In genomic region chr3:56079015-56079612, GRCm38 (mm10) we compare ENCODE assay signal across 11 mouse cellular contexts.
A peak's percentile ranks its signal among the peaks of the same experiment; 100 is the strongest.
DNase-seq lines count a peak whose midpoint lies in the region; ATAC-seq lines count a peak whose summit lies in the region.
"Had no signal": no experiment of that assay in that cellular context is flagged by ENCODE, and none has a peak within 500 bp of the region (broad histone marks: within the 10 kb centered on the region; RNA-seq: fewer than 3 reads in every experiment).

No protein-coding gene starts in this region.

- H3K4me1 ChIP-seq in neural tube, embryonic 14.5 days (ENCODE audit: control insufficient read depth, insufficient read depth, low read length): no peaks in the 10 kb centered on the region
- no peaks in the 10 kb centered on the region for H3K4me1 ChIP-seq in neural tube, embryonic 15.5 days
- H3K4me1 ChIP-seq: limb, embryonic 12.5 days had no signal

- no peak overlapping the region for H3K4me3 ChIP-seq in neural tube, embryonic 14.5 days (ENCODE audit: low read depth, low read length)
- H3K4me3 ChIP-seq in neural tube, embryonic 15.5 days (replicated peaks): no peak overlapping the region
- H3K4me3 ChIP-seq: limb, embryonic 12.5 days; myocyte had no signal

- DNase-seq in cerebellum, adult 11 months: peak; percentile 12
- no peak for DNase-seq in cerebellum, adult 8-10 months
- peak; percentile 36 for DNase-seq in kidney, adult 9 months
- no peak for DNase-seq in kidney, postnatal 25 days
- peak; percentile 18 for DNase-seq in telencephalon, adult 2 months (ENCODE audit: low read depth, low spot score)
- DNase-seq in thymus, postnatal 10 days (ENCODE audit: low spot score in 2 of 2): no peak
- DNase-seq: spleen, adult 18-20 months had no signal

- H3K27ac ChIP-seq in neural tube, embryonic 14.5 days (ENCODE audit: low read depth, low read length): no peak overlapping the region
- H3K27ac ChIP-seq in neural tube, embryonic 15.5 days (replicated peaks): no peak overlapping the region
- H3K27ac ChIP-seq: limb, embryonic 12.5 days had no signal

- H3K9ac ChIP-seq in neural tube, embryonic 14.5 days (replicated peaks; ENCODE audit: low read depth, low read length): no peak overlapping the region
- H3K9ac ChIP-seq in neural tube, embryonic 15.5 days (replicated peaks): no peak overlapping the region
- H3K9ac ChIP-seq: limb, embryonic 12.5 days had no signal

- H3K27me3 ChIP-seq in neural tube, embryonic 14.5 days (ENCODE audit: control insufficient read depth, insufficient read depth, low read length): no peaks in the 10 kb centered on the region
- H3K27me3 ChIP-seq in neural tube, embryonic 15.5 days (replicated peaks): no peaks in the 10 kb centered on the region
- H3K27me3 ChIP-seq: limb, embryonic 12.5 days had no signal

- 0 out of 2 replicates have a peak, but pooled peaks cover 2% of the 10 kb centered on the region for H3K36me3 ChIP-seq in neural tube, embryonic 14.5 days (ENCODE audit: control insufficient read depth, insufficient read depth, low read length)
- peaks cover 5% of the 10 kb centered on the region; the same call in 1 of the 2 replicates for H3K36me3 ChIP-seq in neural tube, embryonic 15.5 days

- no peaks in the 10 kb centered on the region for H3K9me3 ChIP-seq in neural tube, embryonic 14.5 days (ENCODE audit: control insufficient read depth, low read length)
- no peaks in the 10 kb centered on the region for H3K9me3 ChIP-seq in neural tube, embryonic 15.5 days (replicated peaks)
- H3K9me3 ChIP-seq: limb, embryonic 12.5 days had no signal

- WGBS in neural tube, embryonic 14.5 days: 86% methylated on average over 1 of the region's 1 CpGs
- 86% methylated on average over 1 of the region's 1 CpGs for WGBS in neural tube, embryonic 15.5 days

- H3K4me2 ChIP-seq in neural tube, embryonic 14.5 days (ENCODE audit: low read depth, low read length): no peak overlapping the region
- no peak overlapping the region for H3K4me2 ChIP-seq in neural tube, embryonic 15.5 days
- H3K4me2 ChIP-seq: limb, embryonic 12.5 days had no signal

- peak; percentile 56; the same call in 1 of the 2 replicates for ATAC-seq in neural tube, embryonic 14.5 days (ENCODE audit: low read depth)
- no peak for ATAC-seq in neural tube, embryonic 15.5 days (ENCODE audit: low FRiP score)

Comparison
In these comparisons a context has a peak if more than half of its experiments do, and no peak if none do; other contexts are left out.
1. DNase-seq: peak in cerebellum, adult 11 months (single experiment), kidney, adult 9 months (single experiment) and telencephalon, adult 2 months (single experiment); none in cerebellum, adult 8-10 months (single experiment), kidney, postnatal 25 days (0 of 2) and thymus, postnatal 10 days (0 of 2).